Mouse (Mus musculus): ENCODE results near the gene Efhd1. TPM values are rescaled to one million over a fixed set of nuclear protein-coding genes. Genes with fewer than 3 reads are reported as not detected.

Efhd1 gene
- polyA plus RNA-seq, 1 experiment from 2014 or later, result 42.5 TPM

DNA sequence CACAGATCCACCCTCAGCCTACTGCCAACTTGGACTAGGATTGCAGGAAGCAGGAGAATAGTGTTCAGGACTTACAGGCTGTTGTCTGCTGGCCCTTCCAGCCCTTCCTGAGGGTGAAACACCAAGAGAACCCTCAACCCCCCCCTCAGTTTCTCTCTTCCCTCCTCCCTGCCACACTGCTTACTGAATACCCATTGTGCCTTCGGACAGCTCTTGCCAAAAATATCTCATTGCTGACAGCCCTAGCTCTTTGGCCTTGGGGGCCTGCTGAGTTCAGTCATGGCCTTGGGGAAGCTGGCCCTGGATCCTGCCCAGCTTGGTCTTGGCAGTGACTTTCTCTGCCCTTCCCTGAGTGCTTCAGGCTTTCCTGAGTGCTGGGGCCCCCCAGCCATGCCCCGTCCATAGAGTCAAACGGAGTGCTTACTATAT is 9.4 kb downstream of the Efhd1 start:
- DNase-seq (ENCODE audit: low spot score) (no peak), ATAC-seq (replicated peaks; ENCODE audit: low FRiP score, low read depth) (no peak)
- Histone ChIP-seq H3K4me1 (replicated peaks; ENCODE audit: insufficient read depth, low read length) (peaks cover 25% of the 10 kb centered on the region), H3K27me3 (ENCODE audit: insufficient read depth, low read length) (no peaks in the 10 kb centered on the region), H3K9me3 (replicated peaks; ENCODE audit: low read length) (no peaks in the 10 kb centered on the region), H3K27ac (peak overlapping the region; percentile 19; the same call in 1 of the 2 replicates), H3K4me2 (ENCODE audit: low read length) (no peak overlapping the region), H3K36me3 (ENCODE audit: insufficient read depth, low read length) (no peaks in the 10 kb centered on the region), H3K9ac (ENCODE audit: low read depth, low read length) (no peak overlapping the region), H3K4me3 (replicated peaks; ENCODE audit: low read depth, low read length) (no peak overlapping the region)
- TF ChIP-seq CTCF (IDR thresholded peaks at IDR 0.05; ENCODE audit: low read depth), result no peak
- WGBS, result 62% methylated on average over 3 of the region's 3 CpGs

DNA sequence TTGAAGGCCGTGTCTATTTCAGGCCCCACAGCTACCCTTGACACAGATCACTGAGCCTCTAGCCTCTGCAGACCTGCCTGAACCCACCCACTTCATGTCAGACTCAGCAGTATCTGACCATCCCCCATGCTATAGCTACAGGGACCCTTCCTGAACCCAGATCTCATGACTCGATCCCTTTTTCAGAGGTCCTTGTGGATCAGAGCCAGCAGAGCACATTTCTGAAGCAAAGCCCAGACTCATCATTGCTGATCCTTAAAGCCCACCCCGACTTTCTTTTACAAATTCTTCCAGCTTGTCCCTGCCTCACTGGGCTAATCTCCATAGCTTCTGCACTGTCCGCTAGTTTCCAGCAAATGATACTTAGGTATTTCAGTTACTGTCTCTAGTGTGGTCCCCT is 10.0 kb downstream of the Efhd1 start:
- 54% methylated on average over 4 of the region's 4 CpGs for WGBS
- H3K27me3 ChIP-seq (ENCODE audit: insufficient read depth, low read length), result no peaks in the 10 kb centered on the region
- H3K9me3 ChIP-seq (replicated peaks; ENCODE audit: low read length), result no peaks in the 10 kb centered on the region
- DNase-seq (ENCODE audit: low spot score) (no peak), ATAC-seq (replicated peaks; ENCODE audit: low FRiP score, low read depth) (no peak)
- no peak overlapping the region for H3K9ac ChIP-seq (ENCODE audit: low read depth, low read length)
- no peak overlapping the region for H3K4me2 ChIP-seq (ENCODE audit: low read length)
- H3K36me3 ChIP-seq (ENCODE audit: insufficient read depth, low read length), result no peaks in the 10 kb centered on the region
- no peak for TF ChIP-seq CTCF (IDR thresholded peaks at IDR 0.05; ENCODE audit: low read depth)
- H3K27ac ChIP-seq, result 0 out of 2 replicates have a peak overlapping the region, but pooled peaks have one; percentile 19
- H3K4me3 ChIP-seq (replicated peaks; ENCODE audit: low read depth, low read length), result no peak overlapping the region
- H3K4me1 ChIP-seq (replicated peaks; ENCODE audit: insufficient read depth, low read length), result peaks cover 25% of the 10 kb centered on the region

DNA sequence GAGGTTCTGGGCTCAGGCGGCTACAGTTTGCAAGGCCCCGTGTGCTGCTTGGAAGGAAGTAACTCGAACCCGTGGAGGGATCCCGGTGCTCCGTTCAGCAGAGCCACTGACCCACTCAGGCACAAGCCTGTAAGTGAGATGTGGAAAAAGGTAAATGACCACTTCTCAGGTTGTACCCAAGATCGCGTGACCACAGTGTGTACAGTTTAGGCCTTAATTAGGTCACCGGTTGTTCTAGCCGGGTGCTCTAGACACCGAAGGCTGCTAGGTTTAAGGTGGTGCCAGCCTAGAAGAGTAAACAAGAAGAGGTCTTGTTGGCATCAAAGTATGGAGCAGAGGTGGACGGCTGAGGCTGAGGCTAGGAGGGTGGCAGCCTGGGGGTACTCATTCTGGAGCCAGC is 11.0 kb downstream of the Efhd1 start:
- Histone ChIP-seq H3K4me3 (replicated peaks; ENCODE audit: low read depth, low read length) (no peak overlapping the region), H3K27ac (no peak overlapping the region), H3K4me1 (replicated peaks; ENCODE audit: insufficient read depth, low read length) (peaks cover 25% of the 10 kb centered on the region), H3K36me3 (ENCODE audit: insufficient read depth, low read length) (no peaks in the 10 kb centered on the region), H3K9me3 (replicated peaks; ENCODE audit: low read length) (no peaks in the 10 kb centered on the region), H3K4me2 (ENCODE audit: low read length) (no peak overlapping the region), H3K27me3 (ENCODE audit: insufficient read depth, low read length) (no peaks in the 10 kb centered on the region), H3K9ac (ENCODE audit: low read depth, low read length) (no peak overlapping the region)
- no peak for TF ChIP-seq CTCF (IDR thresholded peaks at IDR 0.05; ENCODE audit: low read depth)
- ATAC-seq (replicated peaks; ENCODE audit: low FRiP score, low read depth) (0 out of 2 replicates have a peak, but pooled peaks have one; percentile 26), DNase-seq (ENCODE audit: low spot score) (no peak)
- 57% methylated on average over 12 of the region's 12 CpGs for WGBS

DNA sequence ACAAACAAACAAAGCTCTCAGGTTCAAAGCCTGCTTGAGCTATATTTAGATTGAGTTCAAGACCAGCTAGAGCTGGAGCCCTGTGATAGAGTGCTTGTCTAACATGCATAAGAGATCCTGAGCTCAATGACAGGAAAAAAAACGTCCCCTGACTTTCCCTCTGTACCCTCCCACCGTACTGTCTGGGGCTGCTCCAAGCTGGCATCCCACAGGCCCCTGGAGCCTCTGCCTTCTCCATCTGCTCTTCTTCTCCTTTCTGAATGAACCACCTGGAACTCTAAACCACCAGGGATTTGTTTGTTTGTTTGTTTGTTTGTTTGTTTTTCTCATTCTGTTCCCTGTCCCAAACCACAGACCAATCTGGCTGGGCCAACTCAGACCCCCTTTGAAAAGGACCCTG is 11.9 kb downstream of the Efhd1 start:
- peaks cover 16% of the 10 kb centered on the region for H3K4me1 ChIP-seq (replicated peaks; ENCODE audit: insufficient read depth, low read length)
- DNase-seq (ENCODE audit: low spot score) (no peak), ATAC-seq (replicated peaks; ENCODE audit: low FRiP score, low read depth) (no peak)
- H3K27me3 ChIP-seq (ENCODE audit: insufficient read depth, low read length), result no peaks in the 10 kb centered on the region
- WGBS, result 32% methylated on average over 2 of the region's 2 CpGs
- H3K36me3 ChIP-seq (ENCODE audit: insufficient read depth, low read length), result no peaks in the 10 kb centered on the region
- no peak overlapping the region for H3K4me2 ChIP-seq (ENCODE audit: low read length)
- no peak overlapping the region for H3K9ac ChIP-seq (ENCODE audit: low read depth, low read length)
- H3K4me3 ChIP-seq (replicated peaks; ENCODE audit: low read depth, low read length), result no peak overlapping the region
- H3K9me3 ChIP-seq (replicated peaks; ENCODE audit: low read length), result no peaks in the 10 kb centered on the region
- no peak overlapping the region for H3K27ac ChIP-seq
- TF ChIP-seq CTCF (IDR thresholded peaks at IDR 0.05; ENCODE audit: low read depth), result no peak

DNA sequence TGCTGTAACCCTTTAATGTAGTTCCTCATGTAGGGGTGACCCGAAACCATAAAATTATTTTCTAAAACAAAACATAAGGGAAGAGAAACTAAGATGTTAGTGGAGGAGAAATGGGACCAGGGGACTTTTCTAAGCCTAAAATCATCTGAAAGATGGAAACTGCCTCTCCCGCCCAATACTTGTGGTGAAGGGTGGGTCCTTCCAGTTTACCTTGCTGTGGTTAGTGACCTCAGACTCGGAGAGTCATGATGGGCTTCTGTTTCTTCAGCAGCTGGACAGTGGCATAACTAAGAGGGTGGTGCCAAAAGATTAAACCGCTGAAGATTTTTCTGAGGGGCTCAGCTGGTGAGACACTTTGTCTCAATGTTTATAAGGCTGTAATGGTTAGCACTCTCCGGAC is 16.1 kb downstream of the Efhd1 start:
- Histone ChIP-seq H3K9me3 (replicated peaks; ENCODE audit: low read length) (no peaks in the 10 kb centered on the region), H3K27ac (no peak overlapping the region), H3K9ac (ENCODE audit: low read depth, low read length) (no peak overlapping the region), H3K4me1 (replicated peaks; ENCODE audit: insufficient read depth, low read length) (0 out of 2 replicates have a peak, but pooled peaks cover 3% of the 10 kb centered on the region), H3K4me2 (ENCODE audit: low read length) (no peak overlapping the region), H3K27me3 (ENCODE audit: insufficient read depth, low read length) (no peaks in the 10 kb centered on the region), H3K4me3 (replicated peaks; ENCODE audit: low read depth, low read length) (no peak overlapping the region), H3K36me3 (ENCODE audit: insufficient read depth, low read length) (no peaks in the 10 kb centered on the region)
- ATAC-seq (replicated peaks; ENCODE audit: low FRiP score, low read depth) (no peak), DNase-seq (ENCODE audit: low spot score) (no peak)
- 81% methylated on average over 5 of the region's 5 CpGs for WGBS
- TF ChIP-seq CTCF (IDR thresholded peaks at IDR 0.05; ENCODE audit: low read depth), result no peak

DNA sequence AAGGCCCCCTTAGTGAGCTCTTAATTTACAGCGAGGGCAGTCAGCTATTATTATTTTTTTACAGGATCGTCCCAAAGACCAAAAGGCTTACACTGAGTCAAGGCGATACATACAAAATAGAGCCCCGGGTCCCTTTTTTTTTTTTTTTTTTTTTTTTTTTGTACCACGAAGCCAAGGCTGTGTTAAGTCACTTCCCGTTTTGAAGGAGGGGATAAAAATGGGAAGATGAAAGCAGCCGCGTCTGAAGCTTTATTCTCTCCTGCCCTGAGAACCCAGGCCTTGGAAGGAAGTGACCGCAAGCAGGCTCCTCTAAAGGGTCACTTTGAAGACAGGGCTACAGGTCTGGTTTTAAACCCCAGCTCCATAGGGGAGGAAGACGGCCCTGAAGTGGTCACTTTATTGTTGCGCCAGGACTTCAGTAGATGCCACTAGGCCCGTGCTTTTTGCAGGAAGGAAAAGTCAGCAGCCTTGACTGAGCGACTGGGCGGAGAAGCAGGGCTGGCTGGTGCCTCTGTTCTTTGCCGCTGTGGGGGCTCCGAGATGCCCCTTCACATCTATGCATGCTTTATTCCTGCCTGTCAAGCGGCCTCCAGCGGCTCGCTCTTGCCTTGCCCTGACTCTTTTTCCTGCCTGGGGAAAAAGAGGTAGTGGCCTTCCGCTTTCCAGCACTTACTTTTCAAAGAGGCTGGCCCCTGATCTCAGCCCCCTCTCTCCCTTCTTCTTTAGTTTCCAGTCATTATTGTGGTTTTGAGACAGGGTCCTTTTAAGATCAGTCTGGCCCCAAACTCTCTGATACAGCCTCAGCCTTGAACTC is 17.6 kb downstream of the Efhd1 start:
- no peak overlapping the region for H3K27ac ChIP-seq
- no peaks in the 10 kb centered on the region for H3K27me3 ChIP-seq (ENCODE audit: insufficient read depth, low read length)
- H3K4me3 ChIP-seq (replicated peaks; ENCODE audit: low read depth, low read length), result no peak overlapping the region
- H3K9me3 ChIP-seq (replicated peaks; ENCODE audit: low read length), result no peaks in the 10 kb centered on the region
- ATAC-seq (replicated peaks; ENCODE audit: low FRiP score, low read depth) (no peak), DNase-seq (ENCODE audit: low spot score) (no peak)
- WGBS, result 30% methylated on average over 20 of the region's 20 CpGs
- no peak for TF ChIP-seq CTCF (IDR thresholded peaks at IDR 0.05; ENCODE audit: low read depth)
- 0 out of 2 replicates have a peak, but pooled peaks cover 3% of the 10 kb centered on the region for H3K4me1 ChIP-seq (replicated peaks; ENCODE audit: insufficient read depth, low read length)
- no peak overlapping the region for H3K9ac ChIP-seq (ENCODE audit: low read depth, low read length)
- H3K4me2 ChIP-seq (ENCODE audit: low read length), result peak overlapping the region; percentile 31
- H3K36me3 ChIP-seq (ENCODE audit: insufficient read depth, low read length), result no peaks in the 10 kb centered on the region
